Mouse (Mus musculus) forebrain, embryonic 14.5 days (tissue): ENCODE measurements around the gene Sfxn5. TPM values are rescaled to one million over a fixed set of nuclear protein-coding genes. Genes with fewer than 3 reads are reported as not detected.

Experiments used
- ATAC-seq: fragments of 200-750 bp; cut with Nextera tagmentation; 2 replicates; pipeline ENCODE4 v1.8.0; 2017; ENCODE audit warnings: mild to moderate bottlenecking, moderate library complexity
- DNase-seq: peaks from one replicate; pipeline ENCODE4 v3.0.0-alpha.2; 2015; ENCODE audit warnings: low spot score
- H3K27ac ChIP-seq: fragments of 300-500 bp; sonication (generic); 2 replicates; pipeline ENCODE4 v1.5.1; 2014; ENCODE audit warnings: low read depth, mild to moderate bottlenecking, control low read depth, low read length, moderate library complexity
- H3K27me3 ChIP-seq: fragments of 300-500 bp; sonication (generic); replicated peaks from 2 replicates; pipeline ENCODE4 v1.6.1; 2014; ENCODE audit warnings: low read length, control low read depth, mixed read lengths; ENCODE audit not compliant: control insufficient read depth, insufficient read depth
- H3K36me3 ChIP-seq: fragments of 300-500 bp; sonication (generic); 2 replicates; pipeline ENCODE4 v1.6.1; 2014; ENCODE audit warnings: low read length, control low read depth; ENCODE audit not compliant: control insufficient read depth, insufficient read depth
- H3K4me1 ChIP-seq: fragments of 300-500 bp; sonication (generic); 2 replicates; pipeline ENCODE4 v1.6.1; 2014; ENCODE audit warnings: antibody characterized with exemption, low read length, control low read depth; ENCODE audit not compliant: control insufficient read depth, insufficient read depth
- H3K4me2 ChIP-seq: fragments of 300-500 bp; sonication (generic); 2 replicates; pipeline ENCODE4 v1.6.1; 2014; ENCODE audit warnings: mild to moderate bottlenecking, control low read depth, low read length
- H3K4me3 ChIP-seq: fragments of 300-500 bp; sonication (generic); 2 replicates; pipeline ENCODE4 v1.5.1; 2014; ENCODE audit warnings: low read depth, low read length, control low read depth
- H3K9ac ChIP-seq: fragments of 300-500 bp; sonication (generic); 2 replicates; pipeline ENCODE4 v1.6.1; 2014; ENCODE audit warnings: mild to moderate bottlenecking, low read length, control low read depth, moderate library complexity
- H3K9me3 ChIP-seq: fragments of 300-500 bp; sonication (generic); replicated peaks from 2 replicates; pipeline ENCODE4 v1.6.1; 2016; ENCODE audit warnings: low read length, control low read depth, mixed read lengths; ENCODE audit not compliant: control insufficient read depth
- WGBS: fragments of 180-500 bp; shearing (Covaris S2); extraction: QIAGEN DNeasy Blood & Tissue Kit; methylation state at CpG from one replicate; pipeline ENCODE4 v1.1.7; 2014; 5-methylcytosine and 5-hydroxymethylcytosine counted together
- polyA plus RNA-seq: library from polyadenylated mRNA; unstranded; fragments of >200 nt; fragmentation: Nextera tagmentation; extraction: Ambion mirVana; gene quantifications from 2 replicates; pipeline ENCODE4 v1.2.1, GENCODE M21; 2014

Gene Sfxn5
- polyA plus RNA-seq, 1 experiment from 2014 or later: 15.2 TPM

DNA sequence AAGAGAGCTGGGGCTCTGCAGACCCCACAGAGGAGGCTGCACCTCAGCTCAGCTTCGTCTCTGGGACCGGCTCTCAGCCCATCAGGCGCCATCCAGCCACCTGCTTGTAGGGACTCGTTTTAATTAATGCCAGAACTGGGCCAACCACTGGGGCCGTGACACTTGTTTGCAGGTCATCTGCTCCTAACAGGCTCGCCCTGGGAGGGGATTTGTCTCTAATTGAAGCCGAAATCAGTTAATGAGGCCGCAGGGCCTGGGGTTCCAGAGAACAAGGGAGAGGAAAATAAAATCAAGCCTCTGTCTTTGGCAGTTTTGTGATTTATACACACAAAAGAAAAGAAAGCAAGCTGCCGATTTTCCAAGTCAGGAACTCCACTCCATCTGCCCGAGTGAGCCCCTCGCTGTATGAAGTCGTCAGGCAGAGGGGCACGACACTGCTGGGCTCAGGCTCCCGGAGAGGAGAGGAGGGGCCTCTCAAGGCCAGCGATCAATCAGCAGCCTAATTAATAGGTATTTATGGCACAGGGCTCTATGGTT lies 68.2 kb downstream of the Sfxn5 start:
- ATAC-seq: peak; percentile 91
- DNase-seq: peak; percentile 91
- Histone ChIP-seq H3K4me2 (peak overlapping the region; percentile 27), H3K9ac (peak overlapping the region; percentile 46; the same call in 1 of the 2 replicates), H3K36me3 (no peaks in the 10 kb centered on the region), H3K4me3 (no peak overlapping the region), H3K27me3 (no peaks in the 10 kb centered on the region), H3K27ac (peak overlapping the region; percentile 85), H3K4me1 (peaks cover 27% of the 10 kb centered on the region), H3K9me3 (no peaks in the 10 kb centered on the region)
- WGBS: 2% methylated on average over 15 of the region's 15 CpGs

DNA sequence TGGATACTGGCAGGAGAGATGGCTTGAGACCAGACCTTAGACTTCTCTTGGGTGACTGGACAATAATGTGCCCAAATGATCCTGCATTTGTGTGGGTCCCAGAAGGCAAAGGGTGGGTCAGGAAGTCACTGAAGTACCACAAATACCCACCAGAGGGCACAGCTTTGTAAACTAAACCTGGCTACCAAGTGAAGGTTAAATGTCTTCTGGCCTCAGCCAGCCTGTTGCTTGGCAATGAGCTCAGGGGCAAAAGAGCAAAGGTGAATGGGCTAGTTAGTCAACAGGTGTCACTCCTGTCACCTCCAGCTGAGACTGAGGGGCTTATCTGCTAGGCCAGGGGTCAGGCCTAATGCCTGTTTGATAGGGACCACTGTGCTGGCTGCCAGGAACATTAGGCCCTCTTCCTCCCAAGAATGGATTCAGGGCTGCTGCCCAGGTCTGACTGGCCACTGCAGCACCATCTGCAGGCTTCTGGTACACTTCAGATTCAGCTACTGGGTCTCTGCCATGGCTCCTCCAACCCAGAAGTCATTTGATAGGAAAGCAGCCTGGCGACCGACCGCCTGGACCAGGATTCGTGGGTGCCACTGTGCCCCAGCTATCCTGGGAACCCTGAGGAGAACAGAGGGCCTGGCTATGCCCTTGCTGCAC lies 70.2 kb downstream of the Sfxn5 start:
- Histone ChIP-seq H3K36me3 (no peaks in the 10 kb centered on the region), H3K9ac (no peak overlapping the region), H3K4me3 (no peak overlapping the region), H3K9me3 (no peaks in the 10 kb centered on the region), H3K4me2 (no peak overlapping the region), H3K27ac (no peak overlapping the region), H3K4me1 (peaks cover 34% of the 10 kb centered on the region), H3K27me3 (no peaks in the 10 kb centered on the region)
- WGBS: 92% methylated on average over 4 of the region's 4 CpGs
- ATAC-seq (no peak), DNase-seq (peak; percentile 57)

DNA sequence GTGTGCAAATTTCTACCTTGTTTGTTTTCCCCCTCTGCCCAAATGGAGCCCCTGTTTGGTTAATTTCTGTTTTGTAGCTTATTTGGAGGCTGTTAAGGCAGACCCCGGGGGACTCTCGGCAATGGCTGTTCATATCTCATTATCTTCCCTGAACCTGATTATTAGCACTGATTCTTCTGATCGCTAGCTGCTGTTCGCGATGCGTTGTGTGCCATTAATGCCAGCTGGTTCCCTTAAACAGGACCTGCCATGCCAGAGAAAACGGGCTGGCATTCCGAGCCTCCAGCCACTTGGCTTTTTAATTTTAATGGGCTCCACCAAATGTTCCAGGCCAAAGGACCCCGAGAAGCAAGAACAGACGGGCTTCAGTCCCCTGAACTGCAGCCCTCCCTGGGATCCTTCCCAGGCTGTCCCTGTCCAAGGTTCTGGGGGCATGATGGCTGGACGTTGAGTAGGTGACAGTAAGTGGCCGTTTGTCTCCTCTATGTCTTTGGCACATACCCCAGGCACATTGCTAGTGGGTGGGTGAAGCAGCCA lies 74.1 kb downstream of the Sfxn5 start:
- WGBS: 32% methylated on average over 12 of the region's 12 CpGs
- Histone ChIP-seq H3K4me3 (no peak overlapping the region), H3K4me2 (no peak overlapping the region), H3K27ac (peak overlapping the region; percentile 52), H3K27me3 (no peaks in the 10 kb centered on the region), H3K9ac (no peak overlapping the region), H3K4me1 (peaks cover 11% of the 10 kb centered on the region), H3K36me3 (no peaks in the 10 kb centered on the region), H3K9me3 (no peaks in the 10 kb centered on the region)
- ATAC-seq: peak; percentile 42; the same call in 1 of the 2 replicates
- DNase-seq: peak; percentile 76

DNA sequence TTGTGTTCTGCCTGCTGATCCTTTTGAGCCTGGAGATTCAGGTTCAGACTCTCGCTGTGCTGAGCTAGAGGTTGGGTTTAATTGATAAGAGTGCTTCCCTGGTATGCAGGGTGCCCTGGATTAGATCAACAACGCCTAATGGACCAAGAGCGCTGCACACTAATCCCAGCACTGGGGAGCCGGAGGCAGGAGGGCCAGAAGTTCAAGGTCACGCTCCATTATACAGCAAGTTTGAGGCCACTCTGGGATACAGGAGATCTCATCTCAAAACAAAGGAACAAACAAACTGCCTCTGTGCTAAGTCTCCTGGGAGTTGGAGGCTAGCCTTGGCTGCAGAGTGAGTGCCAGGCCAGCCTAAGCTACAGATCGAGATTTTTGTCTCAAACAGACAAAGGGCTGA lies 77.6 kb downstream of the Sfxn5 start:
- no peaks in the 10 kb centered on the region for H3K27me3 ChIP-seq
- peaks cover 11% of the 10 kb centered on the region for H3K4me1 ChIP-seq
- H3K4me2 ChIP-seq: no peak overlapping the region
- H3K4me3 ChIP-seq: no peak overlapping the region
- H3K9me3 ChIP-seq: no peaks in the 10 kb centered on the region
- DNase-seq (no peak), ATAC-seq (no peak)
- H3K9ac ChIP-seq: no peak overlapping the region
- WGBS: 49% methylated on average over 6 of the region's 6 CpGs
- H3K27ac ChIP-seq: no peak overlapping the region
- no peaks in the 10 kb centered on the region for H3K36me3 ChIP-seq

DNA sequence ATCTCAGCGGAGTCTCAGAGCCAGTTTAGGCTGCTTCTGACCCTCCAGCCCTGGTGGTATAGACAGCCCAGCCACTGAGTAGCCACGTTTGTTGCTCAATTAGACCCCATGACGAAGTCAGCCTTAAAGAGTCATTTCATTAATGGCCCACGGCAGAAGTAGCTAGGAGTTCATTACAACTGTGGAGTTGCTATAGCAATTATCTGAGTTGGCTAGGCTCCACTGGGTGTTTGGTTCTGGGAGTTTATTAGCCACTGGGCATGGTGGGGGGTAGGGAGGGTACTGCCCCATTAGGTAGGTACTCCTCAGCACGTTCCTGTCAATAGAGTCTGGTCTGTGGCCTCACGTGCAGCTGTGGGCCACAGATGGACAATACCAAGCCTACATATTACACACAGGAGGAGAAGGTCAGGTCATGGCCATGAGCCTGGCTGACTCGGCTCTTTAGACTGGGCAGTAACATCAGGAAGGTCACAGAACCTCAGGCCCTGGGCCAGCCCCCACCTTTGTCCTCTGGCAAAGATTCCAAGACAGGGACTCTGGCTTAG lies 79.2 kb downstream of the Sfxn5 start:
- Histone ChIP-seq H3K9ac (no peak overlapping the region), H3K27ac (no peak overlapping the region), H3K9me3 (no peaks in the 10 kb centered on the region), H3K36me3 (no peaks in the 10 kb centered on the region), H3K27me3 (no peaks in the 10 kb centered on the region), H3K4me2 (no peak overlapping the region), H3K4me3 (no peak overlapping the region), H3K4me1 (peaks cover 8% of the 10 kb centered on the region)
- no peak; the same call in 1 of the 2 replicates for ATAC-seq
- no peak for DNase-seq
- WGBS: 41% methylated on average over 7 of the region's 7 CpGs

DNA sequence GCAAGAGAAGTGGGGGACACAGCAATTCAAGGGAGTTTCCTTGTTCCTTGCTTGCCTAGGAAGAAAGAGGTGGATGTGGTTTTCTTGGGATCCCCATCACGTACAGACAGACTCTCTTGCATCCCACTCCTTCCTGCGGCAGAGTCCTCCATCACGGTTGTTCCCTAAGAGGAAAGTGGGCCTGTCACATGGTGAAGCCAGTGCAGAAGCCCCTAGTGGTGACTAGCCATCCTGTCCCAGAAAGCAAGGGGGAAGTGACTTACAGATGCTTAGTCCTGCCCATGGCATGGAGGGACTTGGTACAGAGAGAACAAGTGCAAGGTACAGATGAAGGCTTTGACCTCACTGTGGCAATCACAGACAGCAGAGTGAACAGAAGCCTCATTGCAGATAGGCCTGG lies 79.9 kb downstream of the Sfxn5 start:
- H3K36me3 ChIP-seq: no peaks in the 10 kb centered on the region
- 74% methylated on average over 3 of the region's 3 CpGs for WGBS
- peaks cover 4% of the 10 kb centered on the region; the same call in 1 of the 2 replicates for H3K4me1 ChIP-seq
- H3K9ac ChIP-seq: no peak overlapping the region
- no peak overlapping the region for H3K4me2 ChIP-seq
- H3K27me3 ChIP-seq: no peaks in the 10 kb centered on the region
- no peaks in the 10 kb centered on the region for H3K9me3 ChIP-seq
- DNase-seq (no peak), ATAC-seq (no peak)
- H3K27ac ChIP-seq: no peak overlapping the region
- no peak overlapping the region for H3K4me3 ChIP-seq

DNA sequence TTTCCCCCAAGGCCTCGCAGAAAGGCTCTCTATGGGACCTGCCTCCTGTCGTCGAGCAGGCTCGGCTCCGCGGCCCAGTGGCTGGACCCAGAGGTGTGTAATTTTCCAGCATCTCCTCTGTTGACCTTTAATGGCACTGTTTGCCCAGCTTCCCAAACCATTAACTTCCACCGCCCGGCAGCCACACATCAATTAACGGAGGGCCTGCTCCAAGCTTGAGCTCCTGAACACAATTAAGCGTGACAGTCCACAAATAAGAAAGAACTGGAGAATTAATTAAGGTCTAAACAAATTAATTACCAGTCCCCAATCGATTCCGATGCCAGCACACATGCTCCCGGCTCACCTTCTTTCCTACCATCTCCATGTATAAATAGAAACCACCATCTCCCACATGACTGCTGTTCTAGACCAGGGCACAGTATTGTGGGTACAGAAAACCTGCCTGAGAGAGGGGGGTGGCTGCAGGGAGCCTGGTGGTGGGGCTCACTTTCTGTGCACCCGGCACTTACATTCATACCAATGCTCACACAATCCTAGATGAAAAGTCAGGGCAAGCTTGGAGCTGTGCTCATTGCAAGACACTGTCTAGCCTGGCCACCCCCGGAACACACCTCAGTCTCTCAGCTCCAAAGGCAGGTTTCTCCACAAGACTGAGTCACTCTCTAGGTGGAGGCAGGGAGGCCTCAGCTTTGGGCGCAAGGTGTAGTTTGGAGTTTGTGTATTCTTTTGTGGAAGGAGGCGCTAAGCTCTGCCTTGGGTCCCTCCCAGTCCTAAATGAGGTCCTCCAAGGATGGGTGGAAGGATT lies 80.8 kb downstream of the Sfxn5 start:
- H3K9me3 ChIP-seq: no peaks in the 10 kb centered on the region
- peaks cover 4% of the 10 kb centered on the region; the same call in 1 of the 2 replicates for H3K4me1 ChIP-seq
- H3K36me3 ChIP-seq: no peaks in the 10 kb centered on the region
- H3K4me3 ChIP-seq: no peak overlapping the region
- peak; percentile 58 for ATAC-seq
- WGBS: 40% methylated on average over 17 of the region's 17 CpGs
- H3K27ac ChIP-seq: no peak overlapping the region
- no peaks in the 10 kb centered on the region for H3K27me3 ChIP-seq
- H3K4me2 ChIP-seq: no peak overlapping the region
- no peak overlapping the region for H3K9ac ChIP-seq
- DNase-seq: peak; percentile 61

DNA sequence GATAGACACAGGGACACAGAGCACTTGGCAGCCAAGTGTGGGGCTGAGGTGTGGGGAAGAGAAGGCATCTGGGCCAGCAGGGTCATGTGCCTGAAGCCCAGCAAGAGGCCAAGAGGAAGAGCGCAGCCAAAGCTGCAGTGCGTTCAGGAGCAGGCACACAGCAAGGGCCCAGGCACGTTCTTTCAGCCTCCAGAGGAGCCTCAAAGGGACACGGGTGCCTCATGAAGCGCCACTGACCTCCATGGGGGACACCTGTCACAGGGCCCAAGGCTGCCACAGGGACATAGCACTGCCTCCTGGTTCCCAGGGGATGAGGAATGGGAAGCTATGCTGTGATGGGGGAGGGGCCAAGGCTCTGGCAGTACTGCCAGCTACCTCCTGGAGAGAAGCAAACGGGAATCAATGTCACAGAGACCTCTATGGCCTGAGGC lies 82.4 kb downstream of the Sfxn5 start:
- Histone ChIP-seq H3K4me3 (no peak overlapping the region), H3K9ac (no peak overlapping the region), H3K4me1 (peaks cover 4% of the 10 kb centered on the region; the same call in 1 of the 2 replicates), H3K27me3 (no peaks in the 10 kb centered on the region), H3K9me3 (no peaks in the 10 kb centered on the region), H3K27ac (no peak overlapping the region), H3K4me2 (no peak overlapping the region), H3K36me3 (no peaks in the 10 kb centered on the region)
- 39% methylated on average over 6 of the region's 6 CpGs for WGBS
- DNase-seq (no peak), ATAC-seq (no peak)
